Mouse (Mus musculus) stomach, embryonic 14.5 days (tissue): ENCODE measurements around the gene Tubgcp5. TPM values are rescaled to one million over a fixed set of nuclear protein-coding genes. Genes with fewer than 3 reads are reported as not detected.

ENCODE experiments used
- ATAC-seq: fragments of 200-750 bp; cut with Nextera tagmentation; 2 replicates; pipeline ENCODE4 v1.8.0; 2017; ENCODE audit warnings: low read depth, moderate TSS enrichment; ENCODE audit not compliant: insufficient number of reproducible peaks, insufficient read depth, low FRiP score
- H3K27ac ChIP-seq: fragments of 300-500 bp; sonication (generic); 2 replicates; pipeline ENCODE4 v1.5.1; 2014; ENCODE audit warnings: mild to moderate bottlenecking, low read length, moderate library complexity, mixed read lengths
- H3K27me3 ChIP-seq: fragments of 300-500 bp; sonication (generic); 2 replicates; pipeline ENCODE4 v1.6.1; 2014; ENCODE audit warnings: low read length, control low read depth, mixed read lengths; ENCODE audit not compliant: control insufficient read depth, insufficient read depth
- H3K36me3 ChIP-seq: fragments of 300-500 bp; sonication (generic); 2 replicates; pipeline ENCODE4 v1.6.1; 2014; ENCODE audit warnings: mild to moderate bottlenecking, control low read depth, low read length, moderate library complexity, mixed read lengths; ENCODE audit not compliant: control insufficient read depth, insufficient read depth
- H3K4me1 ChIP-seq: fragments of 300-500 bp; sonication (generic); 2 replicates; pipeline ENCODE4 v1.6.1; 2014; ENCODE audit warnings: low read length, control low read depth, mixed read lengths; ENCODE audit not compliant: control insufficient read depth, insufficient read depth
- H3K4me2 ChIP-seq: fragments of 300-500 bp; sonication (generic); replicated peaks from 2 replicates; pipeline ENCODE4 v1.6.1; 2014; ENCODE audit warnings: low read depth, low read length, control low read depth
- H3K4me3 ChIP-seq: fragments of 300-500 bp; sonication (generic); 2 replicates; pipeline ENCODE4 v1.5.1; 2014; ENCODE audit warnings: low read depth, low read length, control low read depth
- H3K9ac ChIP-seq: fragments of 300-500 bp; sonication (generic); replicated peaks from 2 replicates; pipeline ENCODE4 v1.6.1; 2014; ENCODE audit warnings: low read depth, mild to moderate bottlenecking, control low read depth, low read length, moderate library complexity, mixed read lengths
- H3K9me3 ChIP-seq: fragments of 300-500 bp; sonication (generic); 2 replicates; pipeline ENCODE4 v1.6.1; 2016; ENCODE audit warnings: low read depth, low read length, control low read depth; ENCODE audit not compliant: control insufficient read depth
- WGBS: fragments of 180-500 bp; shearing (Covaris S2); extraction: QIAGEN DNeasy Blood & Tissue Kit; methylation state at CpG from one replicate; pipeline ENCODE4 v1.1.7; 2014; 5-methylcytosine and 5-hydroxymethylcytosine counted together
- polyA plus RNA-seq: library from polyadenylated mRNA; unstranded; fragments of >200 nt; fragmentation: Nextera tagmentation; extraction: Ambion mirVana; gene quantifications from 2 replicates; pipeline ENCODE4 v1.2.1, GENCODE M21; 2014

The Tubgcp5 gene
- polyA plus RNA-seq, 1 experiment from 2014 or later: 36.1 TPM

- Histone ChIP-seq H3K36me3 (no peaks in the 10 kb centered on the region), H3K9ac (no peak overlapping the region), H3K4me2 (no peak overlapping the region), H3K4me1 (peaks cover 6% of the 10 kb centered on the region; the same call in 1 of the 2 replicates), H3K27me3 (no peaks in the 10 kb centered on the region), H3K4me3 (no peak overlapping the region), H3K9me3 (no peaks in the 10 kb centered on the region), H3K27ac (no peak overlapping the region)
- 80% methylated on average over 3 of the region's 3 CpGs for WGBS
- ATAC-seq: no peak
Measured at GRCm38 (mm10) chr7:55858836-55859517, 65.0 kb downstream of the Tubgcp5 start.

GRCm38 (mm10) chr7:55859518-55859872, 65.5 kb downstream of the Tubgcp5 start:
- Histone ChIP-seq H3K9ac (no peak overlapping the region), H3K27me3 (no peaks in the 10 kb centered on the region), H3K36me3 (no peaks in the 10 kb centered on the region), H3K4me2 (no peak overlapping the region), H3K27ac (no peak overlapping the region), H3K4me1 (peaks cover 6% of the 10 kb centered on the region; the same call in 1 of the 2 replicates), H3K9me3 (no peaks in the 10 kb centered on the region), H3K4me3 (no peak overlapping the region)
- ATAC-seq: no peak
- WGBS: 66% methylated on average over 2 of the region's 2 CpGs

GRCm38 (mm10) chr7:55859956-55860355, 66.0 kb downstream of the Tubgcp5 start:
- Histone ChIP-seq H3K9ac (no peak overlapping the region), H3K27me3 (no peaks in the 10 kb centered on the region)
- no peak for ATAC-seq

GRCm38 (mm10) chr7:55861175-55861574, 67.2 kb downstream of the Tubgcp5 start:
- H3K27ac ChIP-seq: no peak overlapping the region
- H3K9me3 ChIP-seq: no peaks in the 10 kb centered on the region
- H3K4me3 ChIP-seq: no peak overlapping the region
- H3K36me3 ChIP-seq: no peaks in the 10 kb centered on the region
- no peak overlapping the region for H3K4me2 ChIP-seq
- no peak for ATAC-seq
- WGBS: 74% methylated on average over 4 of the region's 4 CpGs
- peaks cover 6% of the 10 kb centered on the region; the same call in 1 of the 2 replicates for H3K4me1 ChIP-seq
- no peaks in the 10 kb centered on the region for H3K27me3 ChIP-seq
- H3K9ac ChIP-seq: no peak overlapping the region

More at GRCm38 (mm10) chr7:55859956-55860355, 66.0 kb downstream of the Tubgcp5 start:
- no peak overlapping the region for H3K4me2 ChIP-seq
- no peaks in the 10 kb centered on the region for H3K9me3 ChIP-seq
- peaks cover 6% of the 10 kb centered on the region; the same call in 1 of the 2 replicates for H3K4me1 ChIP-seq
- no peak overlapping the region for H3K27ac ChIP-seq
- no peaks in the 10 kb centered on the region for H3K36me3 ChIP-seq
- WGBS: 82% methylated on average over 6 of the region's 6 CpGs
- H3K4me3 ChIP-seq: no peak overlapping the region

- no peak for ATAC-seq
- no peak overlapping the region for H3K4me2 ChIP-seq
Measured at GRCm38 (mm10) chr7:55865044-55865443, 71.1 kb downstream of the Tubgcp5 start.

GRCm38 (mm10) chr7:55865750-55866416, 71.9 kb downstream of the Tubgcp5 start:
- Histone ChIP-seq H3K27ac (no peak overlapping the region), H3K27me3 (no peaks in the 10 kb centered on the region), H3K9me3 (no peaks in the 10 kb centered on the region), H3K4me2 (no peak overlapping the region), H3K4me3 (no peak overlapping the region), H3K36me3 (no peaks in the 10 kb centered on the region), H3K9ac (no peak overlapping the region), H3K4me1 (0 out of 2 replicates have a peak, but pooled peaks cover 3% of the 10 kb centered on the region)
- no peak for ATAC-seq
- 51% methylated on average over 8 of the region's 8 CpGs for WGBS

More at GRCm38 (mm10) chr7:55865044-55865443, 71.1 kb downstream of the Tubgcp5 start:
- no peaks in the 10 kb centered on the region for H3K27me3 ChIP-seq
- H3K36me3 ChIP-seq: no peaks in the 10 kb centered on the region
- H3K9me3 ChIP-seq: no peaks in the 10 kb centered on the region
- H3K4me1 ChIP-seq: 0 out of 2 replicates have a peak, but pooled peaks cover 3% of the 10 kb centered on the region
- H3K27ac ChIP-seq: no peak overlapping the region
- no peak overlapping the region for H3K9ac ChIP-seq
- H3K4me3 ChIP-seq: no peak overlapping the region

GRCm38 (mm10) chr7:55868247-55868646, 74.3 kb downstream of the Tubgcp5 start:
- Histone ChIP-seq H3K9me3 (no peaks in the 10 kb centered on the region), H3K27ac (no peak overlapping the region), H3K4me2 (no peak overlapping the region), H3K36me3 (peaks cover 6% of the 10 kb centered on the region), H3K9ac (no peak overlapping the region), H3K4me1 (0 out of 2 replicates have a peak, but pooled peaks cover 3% of the 10 kb centered on the region), H3K27me3 (no peaks in the 10 kb centered on the region), H3K4me3 (no peak overlapping the region)
- ATAC-seq: no peak
- WGBS: 73% methylated on average over 7 of the region's 7 CpGs

- H3K4me3 ChIP-seq: no peak overlapping the region
- H3K9ac ChIP-seq: no peak overlapping the region
- H3K36me3 ChIP-seq: peaks cover 15% of the 10 kb centered on the region
- 87% methylated on average over 3 of the region's 3 CpGs for WGBS
- no peaks in the 10 kb centered on the region for H3K9me3 ChIP-seq
- H3K4me2 ChIP-seq: no peak overlapping the region
- no peaks in the 10 kb centered on the region for H3K27me3 ChIP-seq
- no peak for ATAC-seq
- H3K4me1 ChIP-seq: 0 out of 2 replicates have a peak, but pooled peaks cover 3% of the 10 kb centered on the region
- no peak overlapping the region for H3K27ac ChIP-seq
Measured at GRCm38 (mm10) chr7:55869220-55869619, 75.3 kb downstream of the Tubgcp5 start.
